Mouse (Mus musculus): ENCODE measurements around the gene Mical3. TPM values are rescaled to one million over a fixed set of nuclear protein-coding genes. Genes with fewer than 3 reads are reported as not detected.

The Mical3 gene
- polyA plus RNA-seq, 1 experiment from 2014 or later, result 28.2 TPM

GRCm38 (mm10) chr6:121063771-121064170 is 67.0 kb downstream of the Mical3 start:
- H3K27ac ChIP-seq (replicated peaks), result peak overlapping the region; percentile 92
- H3K36me3 ChIP-seq, result no peaks in the 10 kb centered on the region
- no peak for ATAC-seq (ENCODE audit: extremely low read depth, insufficient number of reproducible peaks, low FRiP score, low TSS enrichment)
- H3K9ac ChIP-seq, result peak overlapping the region; percentile 72
- H3K4me3 ChIP-seq, result no peak overlapping the region
- no peaks in the 10 kb centered on the region for H3K9me3 ChIP-seq
- 70% methylated on average over 8 of the region's 8 CpGs for WGBS
- no peaks in the 10 kb centered on the region for H3K27me3 ChIP-seq (replicated peaks)
- H3K4me2 ChIP-seq, result no peak overlapping the region
- peaks cover 83% of the 10 kb centered on the region for H3K4me1 ChIP-seq

- Histone ChIP-seq H3K9me3 (no peaks in the 10 kb centered on the region), H3K36me3 (no peaks in the 10 kb centered on the region), H3K4me3 (no peak overlapping the region), H3K4me2 (no peak overlapping the region), H3K4me1 (peaks cover 83% of the 10 kb centered on the region), H3K9ac (no peak overlapping the region), H3K27ac (replicated peaks) (peak overlapping the region; percentile 92; the same call in 1 of the 2 replicates), H3K27me3 (replicated peaks) (no peaks in the 10 kb centered on the region)
- ATAC-seq (ENCODE audit: extremely low read depth, insufficient number of reproducible peaks, low FRiP score, low TSS enrichment), result no peak
- 91% methylated on average over 17 of the region's 17 CpGs for WGBS
These were observed 67.8 kb downstream of the Mical3 start for GRCm38 (mm10) chr6:121062891-121063408.

GRCm38 (mm10) chr6:121058039-121058438 is 72.8 kb downstream of the Mical3 start:
- 72% methylated on average over 2 of the region's 2 CpGs for WGBS
- Histone ChIP-seq H3K36me3 (no peaks in the 10 kb centered on the region), H3K4me3 (no peak overlapping the region), H3K4me2 (no peak overlapping the region), H3K27ac (replicated peaks) (no peak overlapping the region), H3K9me3 (no peaks in the 10 kb centered on the region), H3K27me3 (replicated peaks) (no peaks in the 10 kb centered on the region), H3K4me1 (peaks cover 83% of the 10 kb centered on the region), H3K9ac (no peak overlapping the region)
- no peak for ATAC-seq (ENCODE audit: extremely low read depth, insufficient number of reproducible peaks, low FRiP score, low TSS enrichment)

- no peak overlapping the region for H3K9ac ChIP-seq
- H3K9me3 ChIP-seq, result no peaks in the 10 kb centered on the region
- no peak overlapping the region for H3K4me3 ChIP-seq
- H3K27ac ChIP-seq (replicated peaks), result peak overlapping the region; percentile 94; the same call in 1 of the 2 replicates
- peaks cover 83% of the 10 kb centered on the region for H3K4me1 ChIP-seq
- ATAC-seq (ENCODE audit: extremely low read depth, insufficient number of reproducible peaks, low FRiP score, low TSS enrichment), result no peak
- no peaks in the 10 kb centered on the region for H3K36me3 ChIP-seq
- 77% methylated on average over 22 of the region's 22 CpGs for WGBS
- H3K4me2 ChIP-seq, result no peak overlapping the region
- H3K27me3 ChIP-seq (replicated peaks), result no peaks in the 10 kb centered on the region
These were observed 73.4 kb downstream of the Mical3 start for GRCm38 (mm10) chr6:121057181-121057956.

GRCm38 (mm10) chr6:121055496-121055895 is 75.3 kb downstream of the Mical3 start:
- H3K4me3 ChIP-seq, result no peak overlapping the region
- ATAC-seq (ENCODE audit: extremely low read depth, insufficient number of reproducible peaks, low FRiP score, low TSS enrichment), result no peak
- 30% methylated on average over 3 of the region's 3 CpGs for WGBS
- no peak overlapping the region for H3K9ac ChIP-seq
- H3K4me1 ChIP-seq, result peaks cover 85% of the 10 kb centered on the region
- peak overlapping the region; percentile 94 for H3K27ac ChIP-seq (replicated peaks)
- H3K9me3 ChIP-seq, result no peaks in the 10 kb centered on the region
- no peak overlapping the region for H3K4me2 ChIP-seq
- H3K27me3 ChIP-seq (replicated peaks), result no peaks in the 10 kb centered on the region
- no peaks in the 10 kb centered on the region for H3K36me3 ChIP-seq

- Histone ChIP-seq H3K4me3 (no peak overlapping the region), H3K36me3 (no peaks in the 10 kb centered on the region), H3K4me1 (peaks cover 91% of the 10 kb centered on the region), H3K9ac (peak overlapping the region; percentile 35; the same call in 1 of the 2 replicates), H3K9me3 (no peaks in the 10 kb centered on the region), H3K27me3 (replicated peaks) (no peaks in the 10 kb centered on the region), H3K27ac (replicated peaks) (peak overlapping the region; percentile 94), H3K4me2 (no peak overlapping the region)
- WGBS, result 88% methylated on average over 9 of the region's 9 CpGs
- ATAC-seq (ENCODE audit: extremely low read depth, insufficient number of reproducible peaks, low FRiP score, low TSS enrichment), result no peak
These were observed 75.9 kb downstream of the Mical3 start for GRCm38 (mm10) chr6:121054908-121055307.

GRCm38 (mm10) chr6:121054340-121054739 is 76.5 kb downstream of the Mical3 start:
- WGBS, result 55% methylated on average over 3 of the region's 3 CpGs
- no peaks in the 10 kb centered on the region for H3K27me3 ChIP-seq (replicated peaks)
- H3K4me3 ChIP-seq, result no peak overlapping the region
- H3K4me1 ChIP-seq, result peaks cover 94% of the 10 kb centered on the region
- H3K27ac ChIP-seq (replicated peaks), result peak overlapping the region; percentile 94
- no peak for ATAC-seq (ENCODE audit: extremely low read depth, insufficient number of reproducible peaks, low FRiP score, low TSS enrichment)
- H3K36me3 ChIP-seq, result no peaks in the 10 kb centered on the region
- H3K4me2 ChIP-seq, result peak overlapping the region; percentile 30
- no peaks in the 10 kb centered on the region for H3K9me3 ChIP-seq
- 0 out of 2 replicates have a peak overlapping the region, but pooled peaks have one; percentile 52 for H3K9ac ChIP-seq

GRCm38 (mm10) chr6:121053585-121054112 is 77.2 kb downstream of the Mical3 start:
- H3K36me3 ChIP-seq, result no peaks in the 10 kb centered on the region
- H3K4me1 ChIP-seq, result peaks cover 98% of the 10 kb centered on the region
- no peaks in the 10 kb centered on the region for H3K9me3 ChIP-seq
- no peaks in the 10 kb centered on the region for H3K27me3 ChIP-seq (replicated peaks)
- 0 out of 2 replicates have a peak overlapping the region, but pooled peaks have one; percentile 52 for H3K9ac ChIP-seq
- peak; percentile 43; the same call in 1 of the 2 replicates for ATAC-seq (ENCODE audit: extremely low read depth, insufficient number of reproducible peaks, low FRiP score, low TSS enrichment)
- 31% methylated on average over 7 of the region's 7 CpGs for WGBS
- peak overlapping the region; percentile 94 for H3K27ac ChIP-seq (replicated peaks)
- H3K4me3 ChIP-seq, result no peak overlapping the region
- H3K4me2 ChIP-seq, result peak overlapping the region; percentile 30

GRCm38 (mm10) chr6:121051972-121052629 is 78.7 kb downstream of the Mical3 start:
- no peak for ATAC-seq (ENCODE audit: extremely low read depth, insufficient number of reproducible peaks, low FRiP score, low TSS enrichment)
- Histone ChIP-seq H3K4me1 (peaks cover 95% of the 10 kb centered on the region), H3K4me3 (no peak overlapping the region), H3K27ac (replicated peaks) (peak overlapping the region; percentile 94), H3K9me3 (no peaks in the 10 kb centered on the region), H3K4me2 (no peak overlapping the region), H3K27me3 (replicated peaks) (no peaks in the 10 kb centered on the region), H3K9ac (peak overlapping the region; percentile 25), H3K36me3 (no peaks in the 10 kb centered on the region)
- whole genome bisulfite sequencing, result 76% methylated on average over 13 of the region's 13 CpGs

- no peak overlapping the region for H3K4me2 ChIP-seq
- 0 out of 2 replicates have a peak overlapping the region, but pooled peaks have one; percentile 94 for H3K27ac ChIP-seq (replicated peaks)
- H3K4me3 ChIP-seq, result no peak overlapping the region
- ATAC-seq (ENCODE audit: extremely low read depth, insufficient number of reproducible peaks, low FRiP score, low TSS enrichment), result no peak
- no peaks in the 10 kb centered on the region for H3K36me3 ChIP-seq
- 53% methylated on average over 8 of the region's 8 CpGs for WGBS
- H3K9me3 ChIP-seq, result no peaks in the 10 kb centered on the region
- H3K4me1 ChIP-seq, result peaks cover 95% of the 10 kb centered on the region
- H3K27me3 ChIP-seq (replicated peaks), result no peaks in the 10 kb centered on the region
- H3K9ac ChIP-seq, result no peak overlapping the region
These were observed 79.4 kb downstream of the Mical3 start for GRCm38 (mm10) chr6:121051411-121051810.

- Histone ChIP-seq H3K9ac (0 out of 2 replicates have a peak overlapping the region, but pooled peaks have one; percentile 40), H3K27ac (replicated peaks) (no peak overlapping the region), H3K4me2 (no peak overlapping the region), H3K27me3 (replicated peaks) (no peaks in the 10 kb centered on the region), H3K36me3 (no peaks in the 10 kb centered on the region), H3K4me3 (no peak overlapping the region), H3K9me3 (no peaks in the 10 kb centered on the region), H3K4me1 (peaks cover 91% of the 10 kb centered on the region)
- no peak for ATAC-seq (ENCODE audit: extremely low read depth, insufficient number of reproducible peaks, low FRiP score, low TSS enrichment)
- WGBS, result 78% methylated on average over 8 of the region's 8 CpGs
These were observed 82.1 kb downstream of the Mical3 start for GRCm38 (mm10) chr6:121048696-121049095.
